Mouse (Mus musculus): Measurements from ENCODE around the gene Xpot.

The Xpot gene

GRCm38 (mm10) chr10:121581405-121581804, 44.7 kb downstream of the Xpot start:
- no peak for DNase-seq (ENCODE audit: low read depth in 2 of 2, low spot score in 2 of 2)

GRCm38 (mm10) chr10:121580381-121580780, 45.8 kb downstream of the Xpot start:
- no peak for DNase-seq (ENCODE audit: low read depth in 2 of 2, low spot score in 2 of 2)

- DNase-seq (ENCODE audit: low read depth in 2 of 2, low spot score in 2 of 2), result no peak
Measured at GRCm38 (mm10) chr10:121576372-121576771, 49.8 kb downstream of the Xpot start.

GRCm38 (mm10) chr10:121571511-121572147, 54.5 kb downstream of the Xpot start:
- no peak for DNase-seq (ENCODE audit: low read depth in 2 of 2, low spot score in 2 of 2)

GRCm38 (mm10) chr10:121571031-121571430, 55.1 kb downstream of the Xpot start:
- no peak for DNase-seq (ENCODE audit: low read depth in 2 of 2, low spot score in 2 of 2)

- no peak for DNase-seq (ENCODE audit: low read depth in 2 of 2, low spot score in 2 of 2)
Measured at GRCm38 (mm10) chr10:121569796-121570195, 56.3 kb downstream of the Xpot start.

- DNase-seq (ENCODE audit: low read depth in 2 of 2, low spot score in 2 of 2), result no peak
Measured at GRCm38 (mm10) chr10:121569001-121569589, 57.0 kb downstream of the Xpot start.

GRCm38 (mm10) chr10:121568534-121568933, 57.6 kb downstream of the Xpot start:
- no peak for DNase-seq (ENCODE audit: low read depth in 2 of 2, low spot score in 2 of 2)

GRCm38 (mm10) chr10:121568026-121568425, 58.1 kb downstream of the Xpot start:
- DNase-seq (ENCODE audit: low read depth in 2 of 2, low spot score in 2 of 2), result no peak

GRCm38 (mm10) chr10:121564447-121564846, 61.7 kb downstream of the Xpot start:
- DNase-seq (ENCODE audit: low read depth in 2 of 2, low spot score in 2 of 2), result no peak

- DNase-seq (ENCODE audit: low read depth in 2 of 2, low spot score in 2 of 2), result no peak
Measured at GRCm38 (mm10) chr10:121558231-121558630, 67.9 kb downstream of the Xpot start.

GRCm38 (mm10) chr10:121556263-121556662, 69.9 kb downstream of the Xpot start:
- DNase-seq (ENCODE audit: low read depth in 2 of 2, low spot score in 2 of 2), result no peak

GRCm38 (mm10) chr10:121550334-121550733, 75.8 kb downstream of the Xpot start:
- no peak for DNase-seq (ENCODE audit: low read depth in 2 of 2, low spot score in 2 of 2)

- DNase-seq (ENCODE audit: low read depth in 2 of 2, low spot score in 2 of 2), result no peak
Measured at GRCm38 (mm10) chr10:121549670-121550069, 76.5 kb downstream of the Xpot start.

GRCm38 (mm10) chr10:121547162-121547561, 79.0 kb downstream of the Xpot start:
- DNase-seq (ENCODE audit: low read depth in 2 of 2, low spot score in 2 of 2), result no peak

GRCm38 (mm10) chr10:121543577-121543976, 82.6 kb downstream of the Xpot start:
- DNase-seq (ENCODE audit: low read depth in 2 of 2, low spot score in 2 of 2), result no peak

- DNase-seq (ENCODE audit: low read depth in 2 of 2, low spot score in 2 of 2), result no peak
Measured at GRCm38 (mm10) chr10:121542156-121542555, 84.0 kb downstream of the Xpot start.

Measured in CD8-positive naive resting alpha-beta T cell, adult 2 months (primary cell).